Mouse (Mus musculus): Measurements from ENCODE around the gene Olfr24. TPM values are rescaled to one million over a fixed set of nuclear protein-coding genes. Genes with fewer than 3 reads are reported as not detected.
"Not testable (repeated sequence)": the region's sequence is repeated elsewhere in the genome, so short reads cannot be mapped to it uniquely, and the experiment has no call there.

The Olfr24 gene
- total and polyA plus RNA-seq, 3 experiments = not detected

DNA sequence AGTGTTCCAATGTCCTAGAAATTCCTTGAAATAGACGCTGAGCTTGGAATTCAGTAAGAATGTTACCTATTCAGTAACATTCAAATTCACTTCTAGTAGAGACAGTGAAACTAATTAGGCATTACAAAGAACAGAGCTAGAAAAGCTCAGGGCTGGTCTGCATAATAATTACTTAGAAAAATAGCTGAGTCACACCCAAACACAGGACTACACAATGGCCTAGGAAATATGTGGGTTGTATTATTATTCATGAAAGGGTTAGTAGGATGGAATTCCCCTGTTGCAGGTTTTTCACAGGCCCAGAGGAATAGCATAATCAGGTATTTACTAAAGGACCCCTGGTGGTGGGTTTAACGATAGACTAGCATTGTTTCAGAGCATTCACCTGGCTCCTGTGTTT lies 29.6 kb downstream of the Olfr24 start:
- not testable (repeated sequence) for H3K79me2 ChIP-seq (ENCODE audit: control insufficient read depth, insufficient read depth, low read length, poor library complexity)

DNA sequence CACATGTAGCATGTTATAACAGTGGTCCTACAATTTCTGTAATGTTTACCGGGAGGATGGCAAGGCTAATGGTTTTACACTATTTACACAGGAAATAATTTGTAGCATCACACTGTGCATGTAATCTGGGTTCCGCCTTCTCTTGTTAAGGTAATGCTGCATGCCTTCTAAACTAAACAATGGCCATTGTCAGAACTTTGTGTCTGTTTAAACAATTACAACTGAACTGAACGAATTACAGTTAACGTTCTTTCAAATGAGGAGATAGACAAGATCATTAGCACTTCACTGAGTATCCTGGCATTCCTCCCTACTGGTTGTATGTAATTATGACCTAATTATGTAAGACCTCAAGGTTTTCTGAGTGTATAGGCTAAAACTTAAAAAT lies 41.1 kb downstream of the Olfr24 start:
- Histone ChIP-seq H3K79me2 (ENCODE audit: control insufficient read depth, insufficient read depth, low read length, poor library complexity) (no peaks in the 10 kb centered on the region), H3K27ac (ENCODE audit: control insufficient read depth, low read depth, low read length) (no peak overlapping the region), H3K36me3 (ENCODE audit: control insufficient read depth in 1 of 2, insufficient read depth in 2 of 2, low read length in 2 of 2) (no peaks in the 10 kb centered on the region), H3K4me3 (ENCODE audit: control insufficient read depth in 1 of 2, insufficient read depth in 1 of 2, low read depth in 2 of 2, low read length in 2 of 2) (no peak overlapping the region), H3K9me3 (replicated peaks; ENCODE audit: insufficient read depth, low read length) (no peaks in the 10 kb centered on the region), H3K27me3 (ENCODE audit: control insufficient read depth in 1 of 2, insufficient read depth in 2 of 2, low read length in 2 of 2) (no peaks in the 10 kb centered on the region), H3K4me1 (ENCODE audit: control insufficient read depth in 1 of 2, insufficient read depth in 2 of 2, low read length in 2 of 2) (no peaks in the 10 kb centered on the region), H3K9ac (ENCODE audit: control insufficient read depth, low read depth, low read length, poor library complexity, severe bottlenecking) (no peak overlapping the region)
- DNase-seq (ENCODE audit: low read depth, low spot score) = no peak
- TF ChIP-seq UBTF (IDR thresholded peaks at IDR 0.05; ENCODE audit: borderline replicate concordance, insufficient read depth, low read depth, low read length) = no peak
- TF ChIP-seq MXI1 (IDR thresholded peaks at IDR 0.05; ENCODE audit: low read depth, low read length) = no peak
- TF ChIP-seq MYB (IDR thresholded peaks at IDR 0.05; ENCODE audit: low read depth, low read length) = no peak
- no peak for TF ChIP-seq POLR2AphosphoS2 (IDR thresholded peaks at IDR 0.05; ENCODE audit: low read length)
- no peak for TF ChIP-seq MEF2A (IDR thresholded peaks at IDR 0.05; ENCODE audit: extremely low read depth, insufficient replicate concordance, low read depth, low read length, poor library complexity, severe bottlenecking)

More for the DNA sequence above, 29.6 kb downstream of the Olfr24 start:
- DNase-seq (ENCODE audit: low read depth, low spot score); H3K27me3 ChIP-seq (ENCODE audit: control insufficient read depth in 1 of 2, insufficient read depth in 2 of 2, low read length in 2 of 2); H3K9ac ChIP-seq (ENCODE audit: control insufficient read depth, low read depth, low read length, poor library complexity, severe bottlenecking); H3K4me1 ChIP-seq (ENCODE audit: control insufficient read depth in 1 of 2, insufficient read depth in 2 of 2, low read length in 2 of 2); H3K4me3 ChIP-seq (ENCODE audit: control insufficient read depth in 1 of 2, insufficient read depth in 1 of 2, low read depth in 2 of 2, low read length in 2 of 2); H3K9me3 ChIP-seq (replicated peaks; ENCODE audit: insufficient read depth, low read length); H3K36me3 ChIP-seq (ENCODE audit: control insufficient read depth in 1 of 2, insufficient read depth in 2 of 2, low read length in 2 of 2); H3K27ac ChIP-seq (ENCODE audit: control insufficient read depth, low read depth, low read length): not testable (repeated sequence)

DNA sequence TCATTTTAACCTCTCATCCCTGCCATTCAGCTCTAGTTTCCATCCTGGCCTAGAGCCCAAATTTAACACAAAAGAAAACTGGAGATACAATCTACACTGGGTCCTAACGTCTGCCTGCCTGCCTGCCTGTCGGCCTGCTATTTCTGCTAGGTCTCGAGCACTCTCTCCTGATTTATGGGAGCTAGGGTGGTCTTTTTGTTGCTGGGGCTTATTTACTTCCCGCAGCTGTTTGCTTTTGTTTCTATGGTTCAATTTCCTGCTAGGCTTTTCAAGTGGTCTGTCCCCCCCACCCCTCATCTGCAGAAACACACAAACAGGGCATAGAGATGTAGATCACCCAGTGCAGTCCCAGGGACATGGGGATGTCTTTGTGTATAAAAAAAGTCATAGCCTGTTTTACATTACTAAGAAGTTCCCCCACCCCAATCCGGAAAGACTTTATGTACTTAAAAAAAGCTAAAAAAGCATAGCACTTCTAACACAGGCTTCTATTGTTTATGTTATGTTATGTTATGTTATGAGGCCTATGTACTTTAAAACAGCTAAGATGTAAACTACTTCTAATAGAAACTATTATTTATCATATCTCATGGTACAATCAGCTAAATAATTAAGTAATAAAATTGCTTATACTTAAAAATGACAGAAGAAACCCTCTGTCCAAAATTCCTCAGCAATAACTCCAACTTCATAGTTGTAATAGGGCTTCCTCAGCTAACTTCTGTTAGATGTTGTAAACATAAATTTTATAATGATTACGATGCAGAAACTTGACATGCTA lies 41.7 kb downstream of the Olfr24 start:
- H3K79me2 ChIP-seq (ENCODE audit: control insufficient read depth, insufficient read depth, low read length, poor library complexity) = no peaks in the 10 kb centered on the region
- H3K27me3 ChIP-seq (ENCODE audit: control insufficient read depth in 1 of 2, insufficient read depth in 2 of 2, low read length in 2 of 2) = no peaks in the 10 kb centered on the region
- no peak overlapping the region for H3K27ac ChIP-seq (ENCODE audit: control insufficient read depth, low read depth, low read length)
- no peak for TF ChIP-seq POLR2A (IDR thresholded peaks at IDR 0.05; ENCODE audit: control insufficient read depth in 1 of 2, insufficient read depth in 1 of 2, low read depth in 1 of 2, low read length in 2 of 2, poor library complexity in 1 of 2)
- no peaks in the 10 kb centered on the region for H3K4me1 ChIP-seq (ENCODE audit: control insufficient read depth in 1 of 2, insufficient read depth in 2 of 2, low read length in 2 of 2)
- no peak overlapping the region for H3K4me3 ChIP-seq (ENCODE audit: control insufficient read depth in 1 of 2, insufficient read depth in 1 of 2, low read depth in 2 of 2, low read length in 2 of 2)
- no peaks in the 10 kb centered on the region for H3K9me3 ChIP-seq (replicated peaks; ENCODE audit: insufficient read depth, low read length)
- H3K9ac ChIP-seq (ENCODE audit: control insufficient read depth, low read depth, low read length, poor library complexity, severe bottlenecking) = no peak overlapping the region
- no peaks in the 10 kb centered on the region for H3K36me3 ChIP-seq (ENCODE audit: control insufficient read depth in 1 of 2, insufficient read depth in 2 of 2, low read length in 2 of 2)
- DNase-seq (ENCODE audit: low read depth, low spot score) = no peak

DNA sequence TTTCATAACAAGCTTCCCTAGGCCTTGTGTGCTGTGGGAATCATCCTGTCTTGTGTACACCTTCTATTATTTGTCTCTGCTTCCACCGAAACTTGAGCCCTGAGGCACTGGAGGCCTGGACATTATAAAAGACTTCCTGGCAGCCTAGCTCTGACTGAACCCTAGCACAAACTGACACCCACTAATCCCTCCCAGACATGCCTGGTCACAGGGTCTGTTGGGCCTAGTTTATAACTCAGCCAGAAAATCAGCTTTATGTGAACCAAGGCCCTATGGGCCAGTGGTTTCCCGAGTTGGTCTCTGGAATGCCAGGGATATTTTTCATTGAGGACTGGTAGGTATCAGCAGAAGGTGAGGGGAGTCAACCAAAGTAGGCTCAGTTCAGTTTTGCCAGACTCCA lies 42.8 kb downstream of the Olfr24 start:
- no peak for DNase-seq (ENCODE audit: low read depth, low spot score)
- Histone ChIP-seq H3K4me3 (ENCODE audit: control insufficient read depth in 1 of 2, insufficient read depth in 1 of 2, low read depth in 2 of 2, low read length in 2 of 2) (no peak overlapping the region), H3K9ac (ENCODE audit: control insufficient read depth, low read depth, low read length, poor library complexity, severe bottlenecking) (no peak overlapping the region), H3K4me1 (ENCODE audit: control insufficient read depth in 1 of 2, insufficient read depth in 2 of 2, low read length in 2 of 2) (no peaks in the 10 kb centered on the region), H3K9me3 (replicated peaks; ENCODE audit: insufficient read depth, low read length) (no peaks in the 10 kb centered on the region), H3K27me3 (ENCODE audit: control insufficient read depth in 1 of 2, insufficient read depth in 2 of 2, low read length in 2 of 2) (no peaks in the 10 kb centered on the region), H3K79me2 (ENCODE audit: control insufficient read depth, insufficient read depth, low read length, poor library complexity) (no peaks in the 10 kb centered on the region), H3K36me3 (ENCODE audit: control insufficient read depth in 1 of 2, insufficient read depth in 2 of 2, low read length in 2 of 2) (no peaks in the 10 kb centered on the region), H3K27ac (ENCODE audit: control insufficient read depth, low read depth, low read length) (no peak overlapping the region)
- TF ChIP-seq JUND (IDR thresholded peaks at IDR 0.05; ENCODE audit: low read depth, low read length) (no peak), NELFE (IDR thresholded peaks at IDR 0.05; ENCODE audit: low read depth, low read length) (no peak), KAT2A (conservative IDR thresholded peaks at IDR 0.05; ENCODE audit: low read depth, low read length) (no peak), POLR2AphosphoS5 (IDR thresholded peaks at IDR 0.05; ENCODE audit: borderline replicate concordance, low read depth, low read length) (no peak), SMC3 (IDR thresholded peaks at IDR 0.05; ENCODE audit: low read depth, low read length) (no peak), TCF12 (IDR thresholded peaks at IDR 0.05; ENCODE audit: low read depth, low read length) (no peak), ZMIZ1 (IDR thresholded peaks at IDR 0.05; ENCODE audit: low read depth, low read length) (no peak), MAFK (IDR thresholded peaks at IDR 0.05; ENCODE audit: borderline replicate concordance, low read depth, low read length) (no peak), TBP (IDR thresholded peaks at IDR 0.05; ENCODE audit: low read depth, low read length) (no peak)
